Mouse (Mus musculus) induced T-regulatory cell, adult 2 months (primary cell): ENCODE data around the gene Gm15013.
"Not testable (repeated sequence)": the region's sequence is repeated elsewhere in the genome, so short reads cannot be mapped to it uniquely, and the experiment has no call there.

ENCODE experiments used
- DNase-seq: peaks from one replicate; pipeline ENCODE4 v3.0.0-alpha.2; 2012; ENCODE audit warnings: low read depth

Gene Gm15013

GRCm38 (mm10) chrX:139714381-139714780, at the start of gene Gm15013:
TSS of gene Gm15013 (minus strand) at chrX:139714481.
- no peak for DNase-seq

- peak; percentile 44 for DNase-seq
Measured at GRCm38 (mm10) chrX:139762546-139762945, 48.3 kb upstream of the Gm15013 start.

GRCm38 (mm10) chrX:139758634-139759033, 44.4 kb upstream of the Gm15013 start:
- DNase-seq: not testable (repeated sequence)

- DNase-seq: peak; percentile 60
Measured at GRCm38 (mm10) chrX:139751855-139752254, 37.6 kb upstream of the Gm15013 start.

GRCm38 (mm10) chrX:139737066-139737465, 22.8 kb upstream of the Gm15013 start:
- DNase-seq: no peak

GRCm38 (mm10) chrX:139730541-139730940, 16.3 kb upstream of the Gm15013 start:
- DNase-seq: no peak

GRCm38 (mm10) chrX:139722350-139722749, 8.1 kb upstream of the Gm15013 start:
- DNase-seq: no peak

GRCm38 (mm10) chrX:139684775-139685695, 29.2 kb downstream of the Gm15013 start, which contains the start of gene Tbc1d8b:
TSS of gene Tbc1d8b (plus strand) at chrX:139684996.
- peak; percentile 85 for DNase-seq

- no peak for DNase-seq
Measured at GRCm38 (mm10) chrX:139684410-139684774, 29.9 kb downstream of the Gm15013 start.

GRCm38 (mm10) chrX:139665829-139666228, 48.5 kb downstream of the Gm15013 start:
- DNase-seq: peak; percentile 32
